Mouse (Mus musculus): ENCODE data around the gene Nrm.

Gene Nrm

GRCm38 (mm10) chr17:35905587-35905986 lies 44.5 kb downstream of the Nrm start:
- DNase-seq (ENCODE audit: low spot score in 2 of 2): no peak

GRCm38 (mm10) chr17:35907609-35908008 lies 46.5 kb downstream of the Nrm start:
- no peak for DNase-seq (ENCODE audit: low spot score in 2 of 2)

GRCm38 (mm10) chr17:35909186-35909918 lies 48.2 kb downstream of the Nrm start:
- no peak for DNase-seq (ENCODE audit: low spot score in 2 of 2)

GRCm38 (mm10) chr17:35909919-35910369 lies 48.8 kb downstream of the Nrm start, which contains the start of gene Atat1:
TSS of gene Atat1 (minus strand) at chr17:35910075.
- peak; percentile 91 to 96 for DNase-seq (ENCODE audit: low spot score in 2 of 2)

GRCm38 (mm10) chr17:35914975-35915374 lies 53.9 kb downstream of the Nrm start:
- no peak for DNase-seq (ENCODE audit: low spot score in 2 of 2)

Measured in spleen, postnatal 14 days (tissue).